Mouse (Mus musculus): Measurements from ENCODE around the gene Hand1.
"Not testable (repeated sequence)": the region's sequence is repeated elsewhere in the genome, so short reads cannot be mapped to it uniquely, and the experiment has no call there.

The Hand1 gene

DNA sequence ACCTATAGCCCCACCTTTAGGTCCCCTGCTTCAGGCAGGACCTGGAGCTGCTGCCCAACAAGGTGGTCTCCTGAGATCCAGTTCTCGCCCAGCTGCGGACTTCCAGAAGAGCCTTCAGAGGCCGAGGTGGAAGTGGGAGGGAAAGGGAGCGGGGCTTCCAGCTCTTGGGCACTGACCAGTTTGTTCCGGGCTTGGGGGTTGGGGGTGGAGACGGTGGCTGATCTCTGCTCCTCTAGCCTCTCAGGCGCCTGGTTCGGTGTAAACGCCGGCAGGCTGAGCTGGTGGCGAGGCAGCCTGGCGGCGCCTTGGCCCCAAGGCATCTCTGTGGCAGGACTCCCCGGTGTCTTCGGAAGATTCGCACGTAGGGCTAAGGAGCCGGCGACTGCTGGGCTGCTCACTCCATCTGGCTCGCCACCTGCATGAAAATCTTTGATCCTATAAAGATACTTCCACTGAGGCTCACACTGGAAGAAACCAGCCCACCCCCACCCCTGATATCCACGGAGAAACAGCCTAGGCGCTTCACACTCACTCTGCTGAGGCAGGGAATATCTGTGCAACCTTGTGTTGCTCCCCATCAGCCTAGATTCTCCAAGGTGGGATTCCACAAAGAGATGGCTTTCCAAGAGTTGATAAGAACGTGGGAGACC lies at the start of gene Hand1:
Gene Hand1, minus strand, starts transcription at position 267 of the 650 bp plus-strand sequence.
- no peak for DNase-seq (ENCODE audit: low read depth, low spot score)

DNA sequence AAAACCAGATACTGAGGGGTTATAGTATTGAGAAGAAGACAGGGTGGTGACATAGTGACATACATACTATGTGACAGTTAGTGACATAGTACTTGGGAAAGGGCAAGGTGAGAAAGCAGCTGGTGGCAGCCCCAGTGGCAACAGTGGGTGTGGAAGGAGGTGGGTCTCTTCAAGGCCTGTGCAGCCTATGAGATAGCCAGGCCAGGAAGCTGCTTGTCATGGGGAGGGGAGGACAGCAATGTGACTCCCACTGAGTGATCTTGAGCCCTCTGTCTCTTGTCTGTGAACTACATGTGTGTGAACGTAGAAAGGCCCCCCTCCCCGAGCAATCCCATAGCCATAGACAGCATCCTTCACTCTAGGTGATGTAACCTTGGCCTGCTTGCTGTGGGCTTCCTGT lies 43.5 kb upstream of the Hand1 start:
- DNase-seq (ENCODE audit: low read depth, low spot score): no peak

DNA sequence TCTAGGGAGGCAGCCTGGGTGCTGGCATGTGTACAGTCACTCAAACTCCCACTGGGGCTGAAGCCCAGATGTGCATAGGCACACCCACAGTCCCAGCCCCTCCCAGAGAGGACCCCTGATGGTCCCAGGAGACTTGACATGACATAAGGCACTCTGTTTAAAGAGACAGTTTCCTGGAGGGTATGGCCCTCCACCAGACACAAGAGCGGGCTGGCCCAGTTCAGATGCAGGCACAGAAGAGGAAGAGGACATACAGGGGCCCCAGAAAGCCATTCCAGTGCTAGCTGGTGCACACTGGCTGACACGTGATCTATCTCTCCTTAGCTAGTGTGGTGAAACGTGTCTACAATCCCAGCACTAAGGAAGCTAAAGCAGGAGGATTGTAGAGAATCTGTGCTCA lies 40.4 kb upstream of the Hand1 start:
- DNase-seq (ENCODE audit: low read depth, low spot score): no peak

DNA sequence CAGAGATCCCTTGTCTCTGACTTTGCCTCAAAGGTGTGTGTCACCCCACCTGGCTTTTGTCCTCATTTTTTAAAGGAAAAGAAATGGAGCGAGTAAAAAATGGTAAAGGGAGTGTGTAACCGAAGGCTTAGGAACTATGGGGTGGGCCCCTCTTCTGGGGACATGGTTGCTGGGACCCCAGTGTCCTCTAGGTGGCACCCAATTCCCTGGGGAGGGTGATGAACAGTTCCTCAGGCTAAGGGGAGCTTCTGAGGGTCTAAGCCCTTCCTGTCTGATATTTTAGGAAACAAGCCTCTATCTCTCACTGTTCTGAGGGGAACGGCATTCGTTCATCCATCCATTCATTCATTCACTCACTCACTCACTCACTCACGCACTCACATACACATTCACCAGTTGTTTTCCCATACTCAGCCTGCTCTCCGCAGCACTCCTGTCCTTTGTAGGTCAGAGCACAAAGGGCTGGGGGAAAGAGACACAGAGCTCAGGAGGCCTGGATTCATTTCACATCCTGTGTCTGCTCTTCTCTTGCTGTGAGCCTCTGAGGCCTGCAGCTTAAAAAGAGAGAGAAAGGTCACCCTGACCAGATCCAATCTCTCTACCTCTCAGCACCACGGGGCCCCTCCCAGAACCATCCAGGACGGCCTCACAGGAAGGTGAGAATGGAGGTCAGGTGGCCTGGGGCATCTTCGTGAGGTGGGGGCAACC lies 36.3 kb upstream of the Hand1 start:
- DNase-seq (ENCODE audit: low read depth, low spot score): no peak

DNA sequence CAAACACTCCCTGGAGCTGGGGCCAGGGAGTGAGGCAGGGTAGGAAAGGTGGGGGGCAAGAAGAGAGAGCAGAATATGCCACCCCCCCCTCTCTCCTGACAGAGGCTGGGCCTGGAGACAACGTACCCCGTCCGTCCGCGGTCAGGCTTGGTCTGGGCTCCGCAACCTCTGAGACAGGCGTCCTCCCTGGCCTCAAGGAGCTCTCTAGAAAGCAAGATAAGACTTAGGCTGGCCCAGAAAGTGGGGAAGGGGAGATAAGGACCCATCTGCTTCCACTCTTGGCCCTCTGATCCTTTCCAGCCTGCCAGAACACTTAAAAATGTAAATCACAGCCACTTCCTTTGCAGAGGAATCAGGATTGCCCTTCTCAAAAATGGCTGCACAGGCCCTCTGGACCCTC lies 33.8 kb upstream of the Hand1 start:
- no peak for DNase-seq (ENCODE audit: low read depth, low spot score)

DNA sequence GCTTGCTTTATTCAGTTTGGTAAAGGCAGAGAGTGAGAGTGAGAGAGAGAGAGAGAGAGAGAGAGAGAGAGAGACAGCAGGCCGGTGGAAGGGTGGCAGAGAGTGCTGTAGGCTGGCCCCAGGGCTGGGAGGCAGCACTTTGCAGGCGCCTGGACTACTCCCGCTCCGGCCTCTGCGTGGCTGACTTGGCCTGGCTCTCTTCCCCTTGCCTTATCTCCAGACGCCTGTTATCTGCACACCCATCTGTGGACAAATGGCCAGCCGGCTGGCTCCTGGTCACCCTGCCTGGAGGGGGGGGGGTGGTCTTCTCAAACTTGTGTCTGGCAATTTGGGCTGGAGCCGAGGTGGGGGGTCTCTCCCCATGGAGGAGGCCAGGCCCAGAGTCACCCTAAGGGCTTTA lies 32.0 kb upstream of the Hand1 start:
- DNase-seq (ENCODE audit: low read depth, low spot score): no peak

DNA sequence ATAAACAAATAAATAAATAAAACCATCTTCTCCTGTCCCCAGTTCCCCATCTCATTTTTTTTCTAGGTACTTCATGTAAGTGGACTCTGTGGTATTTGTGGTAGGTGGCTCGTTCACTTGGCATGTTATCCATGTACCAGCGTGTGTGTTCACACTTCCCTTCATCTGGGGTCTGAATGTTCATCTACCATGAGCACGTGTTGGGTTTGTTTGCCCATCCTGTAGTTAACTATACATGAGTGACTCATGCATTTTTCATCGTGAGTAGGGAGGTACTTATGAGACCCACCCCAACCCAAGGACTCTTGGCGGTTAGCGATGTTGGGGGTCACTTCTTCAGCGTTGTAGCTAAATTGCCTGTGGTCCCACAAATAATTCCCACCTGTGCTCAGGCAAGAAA lies 29.5 kb upstream of the Hand1 start:
- DNase-seq (ENCODE audit: low read depth, low spot score): no peak

DNA sequence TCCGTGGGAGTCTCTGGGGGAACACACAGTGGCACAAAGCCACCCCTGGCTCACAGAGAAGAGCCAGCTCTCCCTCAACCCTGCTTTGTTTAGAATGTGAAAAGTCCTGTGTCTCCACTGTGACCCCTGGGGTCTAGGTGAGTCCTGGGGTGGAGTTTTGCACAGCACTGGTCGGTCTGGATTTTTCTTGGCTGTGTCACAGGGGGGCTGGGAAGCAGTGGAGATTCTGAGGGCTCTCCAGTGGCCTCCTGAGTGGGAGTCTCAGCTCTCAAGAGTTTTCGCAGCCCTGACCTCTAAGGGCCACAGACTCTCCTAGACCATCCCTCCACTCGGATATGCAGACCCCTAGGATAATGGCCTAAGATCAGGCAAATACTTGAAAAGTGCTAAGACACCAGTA lies 25.1 kb upstream of the Hand1 start:
- no peak for DNase-seq (ENCODE audit: low read depth, low spot score)

DNA sequence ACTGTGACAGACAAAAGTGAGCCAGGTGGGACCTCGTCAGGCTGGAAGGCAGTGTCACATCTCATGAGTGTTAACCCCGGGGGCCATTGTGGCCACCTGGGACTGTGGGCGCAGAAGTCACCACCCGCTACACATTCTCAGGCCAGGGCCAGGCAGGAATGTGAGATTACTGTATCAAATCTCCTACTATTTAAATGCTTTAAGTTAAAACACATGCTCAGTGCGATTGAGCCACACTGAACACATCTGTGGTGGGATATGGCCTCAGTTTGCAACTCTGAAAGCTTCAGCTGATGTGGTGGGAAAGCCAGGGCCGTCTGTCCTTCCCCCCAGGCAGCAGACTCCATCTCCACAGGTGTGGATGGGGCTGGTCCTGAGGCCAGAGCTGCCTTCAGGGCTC lies 21.0 kb upstream of the Hand1 start:
- no peak for DNase-seq (ENCODE audit: low read depth, low spot score)

DNA sequence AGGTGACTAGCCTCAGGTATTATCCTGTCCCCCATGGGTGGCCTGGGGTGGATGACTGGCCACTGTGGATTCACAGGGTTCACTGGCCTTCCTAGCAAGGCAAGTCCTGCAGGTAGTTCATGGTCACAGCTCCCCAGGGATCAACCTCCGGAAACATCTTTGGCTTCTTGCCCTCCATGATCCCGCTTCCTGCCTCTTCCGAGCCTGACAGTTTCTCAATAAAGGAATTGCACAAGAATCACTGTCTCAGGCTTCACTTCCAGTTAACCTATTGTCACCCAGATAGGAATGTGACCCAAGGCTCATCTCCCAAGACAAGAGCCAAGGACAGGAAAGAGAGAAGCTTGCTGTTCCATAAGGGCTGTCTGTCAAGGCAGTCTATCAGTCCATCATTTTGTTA lies 18.3 kb upstream of the Hand1 start:
- no peak for DNase-seq (ENCODE audit: low read depth, low spot score)

DNA sequence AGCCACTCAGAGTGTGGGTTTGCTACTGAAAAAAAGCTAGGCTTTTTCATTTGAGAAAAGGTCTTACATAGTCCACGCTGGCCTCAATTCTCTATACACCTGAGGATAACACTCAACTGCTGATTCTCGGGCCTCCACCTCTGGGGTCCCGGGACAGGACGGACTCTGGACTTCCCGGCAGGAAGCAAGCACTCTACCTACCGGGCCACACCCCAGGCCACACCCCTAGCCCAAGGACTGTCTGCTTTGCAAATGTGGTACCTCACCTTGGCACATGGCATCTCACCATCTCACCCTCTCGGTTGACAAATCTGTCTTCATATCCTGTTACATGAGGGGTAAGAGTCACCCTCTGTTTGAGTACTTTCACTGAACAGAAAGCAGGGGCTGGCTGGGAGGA lies 17.7 kb upstream of the Hand1 start:
- DNase-seq (ENCODE audit: low read depth, low spot score): no peak

DNA sequence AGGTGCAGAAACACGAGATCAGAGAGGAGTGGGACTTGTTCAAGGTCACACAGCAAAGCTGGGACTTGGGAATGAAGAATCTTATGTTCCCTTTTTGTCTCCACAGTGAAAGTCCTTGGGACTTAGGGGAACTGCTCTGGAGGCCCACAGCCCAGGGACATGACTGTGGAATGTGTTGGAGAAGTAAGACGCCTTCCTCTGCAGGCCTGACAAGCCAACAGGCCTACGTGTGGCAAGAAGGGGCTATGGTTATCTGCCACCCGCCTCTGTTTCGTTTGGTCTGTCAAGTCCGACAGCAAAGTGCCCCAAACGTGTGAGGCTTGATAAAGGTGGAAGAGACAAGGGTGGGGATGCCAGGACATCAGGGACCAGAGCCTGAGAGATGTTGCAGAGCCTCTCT lies 14.8 kb upstream of the Hand1 start:
- no peak for DNase-seq (ENCODE audit: low read depth, low spot score)

DNA sequence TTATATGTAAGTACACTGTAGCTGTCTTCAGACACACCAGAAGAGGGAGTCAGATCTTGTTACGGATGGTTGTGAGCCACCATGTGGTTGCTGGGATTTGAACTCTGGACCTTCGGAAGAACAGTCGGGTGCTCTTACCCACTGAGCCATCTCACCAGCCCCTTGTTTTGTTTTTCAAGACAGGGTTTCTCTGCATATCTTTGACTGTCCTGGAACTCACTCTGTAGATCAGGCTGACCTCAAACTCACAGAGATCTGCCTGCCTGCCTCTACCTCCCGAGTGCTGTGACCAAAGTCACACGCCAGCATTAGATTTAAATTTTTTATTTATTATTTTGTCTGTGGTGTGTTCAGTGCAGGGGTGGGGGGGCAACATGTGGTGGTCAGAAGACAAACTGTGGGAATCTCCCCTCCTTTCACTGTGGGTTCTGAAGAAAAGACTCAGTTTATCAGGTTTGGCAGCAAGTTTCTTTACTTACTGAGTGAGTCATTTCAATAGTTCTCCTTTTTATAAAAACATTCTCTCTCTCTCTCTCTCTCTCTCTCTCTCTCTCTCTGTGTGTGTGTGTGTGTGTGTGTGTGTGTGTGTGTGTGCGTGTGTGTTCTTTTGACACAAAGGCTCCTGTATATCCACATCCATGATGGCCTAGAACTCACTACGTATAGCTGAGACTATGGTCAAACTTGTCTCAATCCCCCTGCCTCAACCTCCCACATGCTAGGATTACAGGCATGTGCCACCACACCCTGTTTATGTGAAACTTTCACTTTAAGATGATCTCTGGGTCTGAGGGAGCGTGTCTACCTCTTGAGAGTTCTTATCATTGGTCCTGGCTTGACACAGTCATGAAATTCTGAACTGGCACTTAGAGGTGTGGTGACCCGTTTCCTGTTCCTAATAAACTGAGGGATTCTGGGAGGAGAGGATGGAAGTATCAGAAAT lies 14.1 kb upstream of the Hand1 start:
- DNase-seq (ENCODE audit: low read depth, low spot score): not testable (repeated sequence)

DNA sequence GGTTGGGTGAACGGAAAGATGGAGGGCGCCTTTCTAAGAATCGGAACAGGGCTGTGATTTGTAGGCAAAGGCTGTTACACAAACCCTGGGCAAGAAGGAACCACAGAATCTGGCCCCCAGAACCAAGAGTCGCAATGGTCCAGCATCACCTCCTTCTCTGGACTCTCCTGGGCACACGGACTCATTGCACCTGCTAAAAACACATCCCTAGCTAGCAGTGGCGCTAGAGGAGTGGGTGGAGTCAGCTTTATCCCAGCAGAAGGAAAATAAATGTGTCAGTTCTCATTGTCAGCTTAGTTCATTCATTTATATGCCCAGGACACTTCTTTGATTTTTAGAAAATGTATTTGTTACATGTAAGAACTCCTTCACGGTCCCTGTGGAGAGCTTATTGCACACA lies 8.8 kb upstream of the Hand1 start:
- DNase-seq (ENCODE audit: low read depth, low spot score): no peak

DNA sequence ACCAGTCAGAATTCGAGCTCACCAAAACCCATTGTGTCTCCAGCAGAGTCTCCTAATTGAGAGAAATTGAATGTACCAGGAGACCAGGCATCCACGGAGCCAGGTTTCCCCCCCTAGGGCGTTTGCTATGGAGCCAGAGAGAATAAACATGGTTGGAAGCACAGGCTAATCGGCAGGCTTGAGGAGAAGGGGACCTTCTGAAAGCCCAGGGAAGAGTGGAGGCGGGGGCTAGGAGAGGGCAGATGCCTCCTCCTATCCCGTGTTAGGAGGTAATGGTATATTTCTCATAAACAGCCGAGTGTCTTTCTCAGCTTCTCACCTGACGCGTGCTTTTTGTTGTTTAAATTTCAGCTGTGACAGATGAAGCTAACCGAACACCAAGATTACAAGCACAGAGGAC lies 8.4 kb upstream of the Hand1 start:
- no peak for DNase-seq (ENCODE audit: low read depth, low spot score)

DNA sequence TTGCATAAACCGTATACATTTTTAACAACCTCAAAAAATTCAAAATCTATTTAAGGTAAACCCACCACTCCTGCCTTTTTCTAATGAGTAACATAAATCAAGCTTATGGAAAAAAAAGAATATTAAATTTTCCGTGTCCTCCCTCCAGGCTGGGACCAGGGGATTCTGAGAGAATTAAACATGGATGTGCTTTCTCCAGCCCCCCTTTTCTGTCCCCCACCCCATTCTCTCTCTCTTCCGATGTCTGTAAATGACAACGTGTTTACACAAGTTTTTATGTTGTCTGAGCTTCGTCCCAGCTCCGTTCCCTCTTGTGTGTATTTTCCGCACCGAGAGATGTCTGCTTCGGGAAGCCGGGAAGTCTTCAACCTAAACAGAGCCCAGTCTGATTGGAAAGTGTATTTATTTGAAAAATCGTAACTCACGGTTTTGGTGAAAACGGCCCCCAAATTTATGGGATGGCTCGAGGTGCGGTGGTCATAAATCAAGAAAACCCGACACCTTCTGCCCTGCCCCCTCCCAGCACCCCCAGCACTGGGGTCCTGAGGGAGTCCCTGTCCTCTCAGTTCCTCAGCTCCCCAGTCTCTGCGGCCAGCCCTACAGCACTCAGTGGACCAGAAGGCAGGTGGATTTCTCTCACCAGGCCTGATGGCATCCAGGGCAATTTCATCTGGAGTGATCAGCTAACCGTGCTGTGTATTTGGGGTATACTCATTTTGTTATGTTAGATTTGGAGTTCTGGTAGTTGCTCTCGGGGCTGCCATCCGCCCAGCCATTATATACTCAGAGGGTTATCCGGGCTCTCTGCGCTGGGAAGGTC lies 5.5 kb upstream of the Hand1 start:
- no peak for DNase-seq (ENCODE audit: low read depth, low spot score)

DNA sequence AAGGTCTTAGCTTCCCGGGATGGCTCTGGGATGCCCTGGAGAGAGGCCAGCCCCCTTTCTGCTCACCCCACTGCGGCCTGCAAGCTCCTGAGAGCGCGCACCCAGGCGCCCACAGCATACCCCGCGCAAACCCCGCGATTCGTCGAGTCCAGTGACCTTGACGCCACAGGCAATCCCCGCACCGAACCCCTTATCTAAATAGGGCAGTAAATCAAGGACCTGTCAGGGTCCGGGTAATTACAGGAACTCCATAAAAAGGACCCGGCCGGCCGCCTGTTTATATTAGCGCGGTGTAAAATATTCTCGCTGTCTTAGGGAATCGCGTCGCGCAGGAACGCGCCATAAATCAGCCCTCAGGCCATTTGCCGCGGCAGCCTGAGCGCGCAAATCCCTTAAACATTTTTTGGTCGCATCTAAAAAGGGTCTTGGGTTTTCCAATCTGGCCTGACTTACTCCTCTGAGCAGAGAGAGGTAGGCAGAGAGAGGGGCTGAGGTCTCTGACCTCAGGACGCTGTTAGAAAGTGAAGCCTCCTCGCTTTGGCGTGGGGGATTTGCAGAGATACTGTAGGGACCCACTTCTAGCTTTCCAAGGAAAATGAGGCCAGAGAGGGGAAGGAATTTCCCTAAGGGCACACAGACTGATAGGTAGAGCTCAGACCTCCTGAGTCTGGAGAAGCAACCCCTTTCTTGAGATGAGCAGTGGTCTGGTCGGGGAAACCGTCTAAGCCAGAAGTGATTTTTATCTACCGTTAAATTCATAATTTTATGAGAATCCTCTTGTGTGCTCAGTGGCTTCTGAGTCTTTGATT lies 4.5 kb upstream of the Hand1 start:
- no peak for DNase-seq (ENCODE audit: low read depth, low spot score)

DNA sequence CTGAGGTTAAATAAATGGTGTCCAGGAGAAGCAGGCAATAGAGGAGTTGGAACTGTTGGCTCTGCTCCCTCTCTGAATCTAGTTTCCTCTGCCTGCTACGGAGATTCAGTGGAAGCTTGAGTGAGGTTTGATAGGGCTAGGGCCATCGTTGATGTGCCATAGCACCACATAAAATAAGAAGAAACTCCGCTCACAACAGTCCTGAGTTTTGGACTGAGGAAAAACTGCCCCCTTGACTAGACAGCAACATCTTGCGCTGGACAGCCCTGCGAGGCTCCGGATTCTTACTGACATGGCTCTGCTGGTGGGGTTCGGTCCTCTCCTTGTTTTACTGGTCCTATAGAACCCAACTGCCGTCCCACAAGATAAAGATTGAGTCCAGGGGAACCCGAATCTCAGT lies 3.8 kb upstream of the Hand1 start:
- DNase-seq (ENCODE audit: low read depth, low spot score): no peak

DNA sequence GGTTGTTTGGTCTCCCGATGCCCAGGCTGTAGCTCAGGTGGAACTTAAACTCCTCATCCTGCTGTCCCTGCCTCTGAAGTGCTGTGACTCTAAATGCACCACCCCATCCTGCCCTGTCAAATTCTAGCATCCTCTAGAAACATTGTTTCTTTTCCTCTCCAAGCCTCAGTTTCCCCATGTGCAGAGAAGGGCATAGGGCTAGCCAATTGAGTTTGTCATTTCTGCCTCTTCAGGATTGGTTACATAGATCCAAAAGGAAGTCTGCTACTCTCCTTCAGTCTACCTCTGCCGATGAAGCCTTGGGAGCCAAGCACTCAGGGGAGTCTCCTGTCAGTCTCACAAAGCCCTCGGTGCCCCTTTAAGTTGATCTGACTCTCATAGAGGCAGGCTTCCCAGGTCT lies 3.3 kb upstream of the Hand1 start:
- DNase-seq (ENCODE audit: low read depth, low spot score): no peak

DNA sequence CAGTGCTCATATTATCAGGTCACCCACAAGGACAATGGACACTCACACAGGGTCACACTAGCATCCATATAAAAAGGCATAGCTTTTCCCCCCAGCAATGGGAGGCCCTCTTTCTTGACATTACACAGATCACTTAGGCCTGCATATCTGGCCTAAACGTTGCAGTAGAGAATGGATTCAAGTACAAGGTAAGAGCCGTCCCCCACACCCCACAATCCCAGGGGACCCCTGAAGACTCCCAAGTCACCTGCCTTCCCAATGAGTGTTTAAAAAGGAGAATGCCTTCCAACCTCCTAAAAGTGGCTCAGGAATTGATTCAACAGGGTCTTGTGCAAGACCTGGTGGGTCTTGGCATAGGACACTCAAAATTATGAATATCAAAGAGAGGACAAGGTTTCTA lies 2.7 kb upstream of the Hand1 start:
- DNase-seq (ENCODE audit: low read depth, low spot score): no peak

DNA sequence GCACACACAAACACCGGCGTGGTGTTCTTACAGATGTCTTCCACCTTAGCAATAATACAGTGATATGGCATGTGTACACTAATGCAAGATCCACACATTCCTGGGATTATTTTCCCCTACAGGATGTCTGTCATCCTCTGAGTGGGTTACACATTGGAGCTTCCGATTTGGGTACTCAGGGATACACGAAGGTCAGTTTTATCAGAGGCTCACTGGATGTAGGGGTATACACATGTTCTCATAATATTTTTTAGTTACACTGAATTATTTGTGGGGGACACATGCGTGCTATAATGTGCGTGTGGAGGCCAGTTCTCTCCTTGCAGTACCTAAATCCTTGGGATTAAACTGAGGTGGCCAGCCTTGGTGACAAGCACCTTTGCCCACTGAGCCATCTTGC lies 1.4 kb upstream of the Hand1 start:
- no peak for DNase-seq (ENCODE audit: low read depth, low spot score)
